Mouse (Mus musculus) kidney, embryonic 15.5 days (tissue): ENCODE results near the gene Gipr. TPM values are rescaled to one million over a fixed set of nuclear protein-coding genes. Genes with fewer than 3 reads are reported as not detected.

Experiments
- ATAC-seq: fragments of 200-750 bp; cut with Nextera tagmentation; replicated peaks from 2 replicates; pipeline ENCODE4 v1.8.0; 2017; ENCODE audit warnings: moderate TSS enrichment; ENCODE audit not compliant: low FRiP score
- H3K27ac ChIP-seq: fragments of 300-500 bp; sonication (generic); 2 replicates; pipeline ENCODE4 v1.5.1; 2015; ENCODE audit warnings: mild to moderate bottlenecking, inconsistent platforms
- H3K27me3 ChIP-seq: fragments of 300-500 bp; sonication (generic); 2 replicates; pipeline ENCODE4 v1.6.1; 2015; ENCODE audit warnings: inconsistent platforms
- H3K36me3 ChIP-seq: fragments of 300-500 bp; sonication (generic); 2 replicates; pipeline ENCODE4 v1.6.1; 2015; ENCODE audit warnings: inconsistent platforms
- H3K4me1 ChIP-seq: fragments of 300-500 bp; sonication (generic); 2 replicates; pipeline ENCODE4 v1.6.1; 2015; ENCODE audit warnings: inconsistent platforms
- H3K4me2 ChIP-seq: fragments of 300-500 bp; sonication (generic); 2 replicates; pipeline ENCODE4 v1.6.1; 2015; ENCODE audit warnings: moderate library complexity, mild to moderate bottlenecking, inconsistent platforms
- H3K4me3 ChIP-seq: fragments of 300-500 bp; sonication (generic); replicated peaks from 2 replicates; pipeline ENCODE4 v1.5.1; 2015; ENCODE audit warnings: mild to moderate bottlenecking, inconsistent platforms
- H3K9ac ChIP-seq: fragments of 300-500 bp; sonication (generic); 2 replicates; pipeline ENCODE4 v1.6.1; 2015; ENCODE audit warnings: mild to moderate bottlenecking, inconsistent platforms
- H3K9me3 ChIP-seq: fragments of 300-500 bp; sonication (generic); replicated peaks from 2 replicates; pipeline ENCODE4 v1.6.1; 2016; ENCODE audit warnings: inconsistent platforms
- WGBS: fragments of 180-500 bp; shearing (Covaris S2); methylation state at CpG from one replicate; pipeline ENCODE4 v1.1.7; 2015; ENCODE audit warnings: mixed read lengths; 5-methylcytosine and 5-hydroxymethylcytosine counted together
- polyA plus RNA-seq: library from polyadenylated mRNA; unstranded; fragments of >200 nt; fragmentation: Nextera tagmentation; extraction: Ambion mirVana; gene quantifications from 2 replicates; pipeline ENCODE4 v1.2.1, GENCODE M21; 2015

Gene Gipr
- polyA plus RNA-seq, 1 experiment from 2014 or later: 1.0 TPM

DNA sequence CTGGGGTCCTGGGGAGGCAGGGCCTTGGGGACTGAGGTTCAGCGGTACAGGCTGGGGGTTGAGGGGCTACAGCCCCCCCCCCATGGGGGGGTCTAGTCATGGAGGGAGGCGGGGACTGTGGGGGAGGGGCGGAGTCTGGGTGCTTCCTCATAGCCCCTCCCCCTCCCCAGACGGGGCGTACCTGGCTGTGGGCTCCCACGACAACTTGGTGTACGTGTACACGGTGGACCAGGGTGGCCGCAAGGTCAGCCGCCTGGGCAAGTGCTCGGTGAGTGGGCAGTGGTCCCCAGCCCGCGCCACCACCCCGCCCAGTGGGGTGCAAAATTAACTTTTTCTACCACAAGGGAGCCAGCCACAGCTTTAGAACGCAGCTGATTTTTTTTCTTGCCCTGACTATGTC lies 35.7 kb upstream of the Gipr start:
- no peaks in the 10 kb centered on the region for H3K4me1 ChIP-seq
- H3K27me3 ChIP-seq: no peaks in the 10 kb centered on the region
- H3K4me2 ChIP-seq: no peak overlapping the region
- 0 out of 2 replicates have a peak, but pooled peaks have one; percentile 33 for ATAC-seq
- WGBS: 65% methylated on average over 15 of the region's 15 CpGs
- H3K27ac ChIP-seq: no peak overlapping the region
- peaks cover 74% of the 10 kb centered on the region for H3K36me3 ChIP-seq
- no peak overlapping the region for H3K4me3 ChIP-seq
- no peak overlapping the region for H3K9ac ChIP-seq
- no peaks in the 10 kb centered on the region for H3K9me3 ChIP-seq

DNA sequence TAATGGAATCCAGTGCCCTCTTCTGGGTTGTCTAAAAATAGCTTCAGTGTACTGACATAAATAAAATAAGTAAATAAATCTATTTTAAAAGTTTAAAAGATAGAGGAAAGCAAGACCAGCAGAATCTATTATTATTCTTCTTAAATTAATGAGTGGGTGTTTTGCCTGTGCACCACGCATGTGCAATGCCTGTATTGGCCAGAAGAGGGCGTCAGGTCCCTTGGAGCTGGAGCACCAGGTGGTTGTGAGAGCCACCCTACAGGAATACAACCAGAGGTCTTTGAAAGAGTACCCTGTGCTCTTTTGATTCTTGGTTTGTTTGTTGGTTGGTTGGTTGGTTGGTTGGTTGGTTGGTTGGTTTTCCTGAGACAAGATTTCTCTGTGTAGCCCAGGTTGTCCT lies 32.1 kb upstream of the Gipr start:
- no peak for ATAC-seq
- WGBS: 54% methylated on average over 2 of the region's 2 CpGs
- H3K36me3 ChIP-seq: peaks cover 78% of the 10 kb centered on the region

DNA sequence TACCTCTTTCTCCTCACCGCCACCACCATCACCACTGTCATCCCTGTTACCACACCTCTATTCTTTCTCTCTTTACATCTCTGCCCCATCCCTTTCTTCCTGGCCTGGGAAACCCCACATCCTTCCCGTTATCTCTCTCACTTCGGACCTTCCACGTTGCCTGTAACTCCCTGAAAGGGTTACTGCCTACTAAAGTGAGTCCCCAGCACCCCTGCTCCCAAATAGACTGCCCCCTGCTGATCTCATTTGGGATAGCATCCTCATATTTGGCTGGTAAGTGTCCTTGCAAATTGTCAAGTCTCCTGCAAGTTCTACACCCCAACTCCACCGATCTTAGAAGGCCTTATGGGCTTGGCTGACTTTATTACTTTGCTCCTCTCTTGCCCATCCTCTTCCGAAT lies 30.7 kb upstream of the Gipr start:
- 64% methylated on average over 6 of the region's 6 CpGs for WGBS
- Histone ChIP-seq H3K36me3 (peaks cover 79% of the 10 kb centered on the region), H3K4me1 (no peaks in the 10 kb centered on the region), H3K9ac (no peak overlapping the region), H3K27me3 (no peaks in the 10 kb centered on the region), H3K4me2 (no peak overlapping the region), H3K9me3 (peaks cover 4% of the 10 kb centered on the region; the same call in 1 of the 2 replicates), H3K4me3 (no peak overlapping the region), H3K27ac (no peak overlapping the region)
- ATAC-seq: no peak

More for the DNA sequence above, 32.1 kb upstream of the Gipr start:
- Histone ChIP-seq H3K4me2 (no peak overlapping the region), H3K4me3 (no peak overlapping the region), H3K27ac (no peak overlapping the region), H3K9ac (no peak overlapping the region), H3K4me1 (no peaks in the 10 kb centered on the region), H3K27me3 (no peaks in the 10 kb centered on the region), H3K9me3 (peaks cover 4% of the 10 kb centered on the region; the same call in 1 of the 2 replicates)

DNA sequence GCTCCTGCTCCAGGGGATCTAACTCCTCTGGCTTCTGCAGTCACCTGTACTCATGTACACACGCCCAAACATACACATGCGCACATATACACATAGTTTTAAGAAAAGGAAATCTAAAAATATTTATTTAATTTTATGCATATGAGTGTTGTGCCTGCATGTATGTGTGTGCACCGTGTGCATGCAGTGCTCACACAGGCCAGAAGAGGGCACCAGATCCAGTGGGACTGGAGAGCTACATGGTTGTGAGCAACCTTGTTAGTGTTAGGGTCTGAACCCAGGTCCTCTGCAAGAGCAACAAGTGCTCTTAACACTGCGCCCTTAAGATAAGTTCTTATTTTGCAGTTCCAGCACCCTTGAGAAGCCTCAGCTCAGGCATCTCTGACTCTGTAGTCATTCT lies 28.7 kb upstream of the Gipr start:
- no peak for ATAC-seq
- Histone ChIP-seq H3K4me1 (no peaks in the 10 kb centered on the region), H3K9me3 (peaks cover 4% of the 10 kb centered on the region; the same call in 1 of the 2 replicates), H3K27me3 (no peaks in the 10 kb centered on the region), H3K9ac (no peak overlapping the region), H3K36me3 (peaks cover 80% of the 10 kb centered on the region), H3K4me2 (no peak overlapping the region), H3K27ac (no peak overlapping the region), H3K4me3 (no peak overlapping the region)
- 95% methylated on average over 4 of the region's 4 CpGs for WGBS

DNA sequence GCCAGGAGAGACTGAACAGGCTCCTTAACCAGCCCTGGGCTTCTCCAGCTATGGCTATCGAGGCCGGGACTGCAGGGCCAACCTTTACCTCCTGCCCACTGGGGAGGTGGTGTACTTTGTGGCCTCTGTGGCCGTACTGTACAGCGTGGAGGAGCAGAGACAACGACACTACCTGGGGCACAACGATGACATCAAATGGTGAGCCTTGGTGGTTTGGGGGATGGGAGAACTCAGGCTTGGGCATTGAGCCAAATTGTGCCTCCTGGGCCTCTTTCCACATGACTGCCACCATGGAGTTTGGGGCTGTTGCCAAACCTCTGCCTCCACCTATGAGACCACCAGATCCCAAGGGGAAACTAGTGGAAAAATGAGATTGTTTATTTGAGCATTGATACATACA lies 18.8 kb upstream of the Gipr start:
- 0 out of 2 replicates have a peak, but pooled peaks have one; percentile 23 for ATAC-seq

DNA sequence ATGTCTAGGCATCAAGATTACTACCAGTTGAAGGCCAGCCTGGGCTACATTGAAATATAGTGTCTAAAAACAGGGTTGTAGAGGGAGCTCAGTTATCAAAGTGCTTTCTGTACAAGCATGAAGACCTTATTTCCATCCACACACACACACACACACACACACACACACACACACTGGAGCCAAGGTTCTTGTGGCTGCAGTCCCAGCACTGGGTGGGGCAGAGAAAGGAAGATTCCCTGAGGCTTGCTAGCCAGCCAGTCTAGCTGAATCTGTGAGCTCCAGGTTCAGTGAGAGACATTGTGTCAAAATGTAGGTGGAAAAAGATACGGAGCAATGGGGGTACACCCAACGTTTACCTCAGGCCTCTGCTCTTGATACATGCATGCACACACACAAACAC lies 18.3 kb upstream of the Gipr start:
- no peaks in the 10 kb centered on the region for H3K9me3 ChIP-seq
- no peak overlapping the region for H3K4me2 ChIP-seq
- peaks cover 49% of the 10 kb centered on the region for H3K4me1 ChIP-seq
- ATAC-seq: no peak
- peaks cover 12% of the 10 kb centered on the region for H3K27me3 ChIP-seq
- no peak overlapping the region for H3K4me3 ChIP-seq
- WGBS: 68% methylated on average over 2 of the region's 2 CpGs
- H3K27ac ChIP-seq: peak overlapping the region; percentile 70
- H3K36me3 ChIP-seq: peaks cover 28% of the 10 kb centered on the region
- H3K9ac ChIP-seq: no peak overlapping the region

More for the DNA sequence above, 18.8 kb upstream of the Gipr start:
- no peak overlapping the region for H3K4me3 ChIP-seq
- H3K9me3 ChIP-seq: no peaks in the 10 kb centered on the region
- peaks cover 7% of the 10 kb centered on the region for H3K27me3 ChIP-seq
- 59% methylated on average over 6 of the region's 6 CpGs for WGBS
- no peak overlapping the region for H3K4me2 ChIP-seq
- peaks cover 44% of the 10 kb centered on the region for H3K4me1 ChIP-seq
- H3K36me3 ChIP-seq: peaks cover 30% of the 10 kb centered on the region
- H3K9ac ChIP-seq: no peak overlapping the region
- H3K27ac ChIP-seq: peak overlapping the region; percentile 70

DNA sequence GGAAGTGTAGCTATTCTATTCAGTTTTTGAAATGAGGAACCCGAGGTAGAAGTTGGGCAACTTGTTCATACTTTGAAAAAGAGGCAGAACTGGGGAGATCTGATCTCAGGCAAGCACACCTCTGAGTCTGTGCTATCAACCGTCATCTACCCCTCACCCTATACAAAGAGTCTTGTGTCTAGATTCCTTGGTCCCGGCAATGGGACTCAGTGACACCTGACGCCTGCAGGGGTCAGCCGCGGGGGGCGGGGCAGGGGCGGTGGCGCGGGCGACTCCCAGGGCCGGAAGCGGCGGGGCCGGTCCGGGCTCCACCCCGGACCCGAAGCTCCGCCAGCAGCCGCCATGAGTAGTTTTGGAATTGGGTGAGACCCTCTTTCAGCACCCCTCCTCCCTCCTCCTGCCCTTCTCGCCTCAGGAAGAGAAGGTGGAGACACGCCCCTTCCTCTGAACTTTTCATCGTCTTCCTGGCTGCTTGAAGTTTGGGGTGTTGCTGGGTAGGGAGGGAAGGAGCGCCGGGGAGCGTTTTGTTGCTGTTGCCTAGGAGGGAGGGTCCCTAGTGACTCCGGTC lies 15.0 kb upstream of the Gipr start:
- H3K9me3 ChIP-seq: peaks cover 5% of the 10 kb centered on the region; the same call in 1 of the 2 replicates
- H3K4me1 ChIP-seq: peaks cover 72% of the 10 kb centered on the region
- H3K27ac ChIP-seq: peak overlapping the region; percentile 73; the same call in 1 of the 2 replicates
- WGBS: 1% methylated on average over 27 of the region's 27 CpGs
- peak overlapping the region; percentile 70 for H3K4me3 ChIP-seq
- peaks cover 7% of the 10 kb centered on the region; the same call in 1 of the 2 replicates for H3K36me3 ChIP-seq
- peak overlapping the region; percentile 62 for H3K9ac ChIP-seq
- H3K4me2 ChIP-seq: peak overlapping the region; percentile 80
- ATAC-seq: peak; percentile 65
- H3K27me3 ChIP-seq: peaks cover 44% of the 10 kb centered on the region

DNA sequence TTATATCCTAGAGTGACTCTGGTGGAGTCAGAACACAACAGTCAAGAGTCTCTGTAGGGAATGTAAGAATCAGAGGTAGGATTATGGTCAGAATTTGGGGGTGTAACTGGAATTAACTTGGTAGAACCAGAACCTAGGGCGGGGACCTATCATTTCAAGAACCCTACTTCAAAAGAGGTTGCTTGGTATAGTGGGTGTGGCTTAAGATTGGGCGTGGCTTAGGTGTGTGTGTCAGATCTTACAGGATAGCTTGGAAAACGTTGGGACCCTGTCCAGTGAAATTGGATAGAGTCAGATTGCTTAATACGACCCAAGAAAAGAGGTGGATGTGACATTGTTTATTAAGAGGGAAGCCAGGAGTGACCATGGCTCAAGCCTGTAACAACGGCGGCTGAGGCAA lies 14.0 kb upstream of the Gipr start:
- Histone ChIP-seq H3K27me3 (peaks cover 52% of the 10 kb centered on the region), H3K36me3 (peaks cover 6% of the 10 kb centered on the region; the same call in 1 of the 2 replicates)
- no peak for ATAC-seq

DNA sequence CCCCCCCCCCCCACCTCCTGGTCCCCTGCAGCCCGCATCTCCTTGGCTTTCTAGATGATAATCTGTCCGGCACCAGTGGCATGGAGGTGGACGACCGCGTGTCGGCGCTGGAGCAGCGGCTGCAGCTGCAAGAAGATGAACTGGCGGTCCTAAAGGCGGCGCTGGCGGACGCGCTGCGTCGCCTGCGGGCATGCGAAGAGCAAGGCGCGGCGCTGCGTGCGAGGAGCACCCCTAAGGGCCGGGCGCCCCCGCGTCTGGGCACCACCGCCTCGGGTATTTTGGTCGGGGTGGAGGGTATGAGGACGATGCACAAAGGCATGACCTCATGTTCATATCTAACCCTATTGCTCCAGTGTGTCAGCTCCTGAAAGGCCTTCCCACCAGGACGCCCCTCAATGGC lies 13.2 kb upstream of the Gipr start:
- H3K4me3 ChIP-seq: peak overlapping the region; percentile 29
- peak overlapping the region; percentile 7; the same call in 1 of the 2 replicates for H3K9ac ChIP-seq
- H3K4me2 ChIP-seq: peak overlapping the region; percentile 59
- peaks cover 6% of the 10 kb centered on the region; the same call in 1 of the 2 replicates for H3K36me3 ChIP-seq
- no peak overlapping the region for H3K27ac ChIP-seq
- WGBS: under 1% methylated on average over 31 of the region's 32 CpGs
- peaks cover 5% of the 10 kb centered on the region; the same call in 1 of the 2 replicates for H3K9me3 ChIP-seq
- 0 out of 2 replicates have a peak, but pooled peaks have one; percentile 9 for ATAC-seq
- H3K27me3 ChIP-seq: peaks cover 56% of the 10 kb centered on the region
- H3K4me1 ChIP-seq: peaks cover 64% of the 10 kb centered on the region

More for the DNA sequence above, 14.0 kb upstream of the Gipr start:
- Histone ChIP-seq H3K9me3 (peaks cover 5% of the 10 kb centered on the region; the same call in 1 of the 2 replicates), H3K4me3 (peak overlapping the region; percentile 29), H3K27ac (no peak overlapping the region), H3K4me2 (peak overlapping the region; percentile 59), H3K9ac (no peak overlapping the region), H3K4me1 (peaks cover 71% of the 10 kb centered on the region)
- WGBS: 39% methylated on average over 6 of the region's 6 CpGs

DNA sequence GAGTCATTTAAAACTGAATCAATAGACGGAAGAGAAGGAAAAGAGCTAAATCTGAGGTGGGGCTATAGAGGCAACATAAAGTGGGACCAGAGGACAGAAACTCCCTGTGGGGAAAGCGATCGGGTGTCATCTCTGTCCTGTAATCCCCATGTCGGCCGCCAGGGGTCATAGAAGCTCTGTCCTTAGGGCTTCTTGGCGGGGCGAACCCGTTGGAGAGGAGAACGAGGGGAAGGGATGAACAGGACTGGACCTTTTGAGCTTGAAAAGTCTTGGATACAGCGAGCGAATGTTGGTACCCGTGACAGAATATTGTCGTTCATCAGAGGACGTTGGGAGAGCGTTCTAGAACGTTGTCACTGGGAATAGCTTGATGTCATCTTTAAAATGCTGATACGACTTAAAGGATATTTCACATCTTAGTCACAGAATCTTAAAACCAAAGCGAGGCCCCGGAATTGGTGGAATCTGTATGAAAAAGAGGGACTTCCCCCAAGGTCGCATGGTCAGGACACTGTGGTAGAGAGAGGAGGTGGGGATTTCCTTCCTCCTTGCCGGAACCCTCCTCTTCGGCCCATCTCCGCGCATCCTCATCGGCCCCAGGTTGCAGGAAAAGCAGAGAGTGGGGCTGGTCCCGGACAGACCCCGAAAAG lies 12.6 kb upstream of the Gipr start:
- Histone ChIP-seq H3K27ac (no peak overlapping the region), H3K4me3 (peak overlapping the region; percentile 29), H3K9ac (no peak overlapping the region), H3K9me3 (peaks cover 5% of the 10 kb centered on the region; the same call in 1 of the 2 replicates), H3K36me3 (peaks cover 2% of the 10 kb centered on the region; the same call in 1 of the 2 replicates), H3K27me3 (peaks cover 62% of the 10 kb centered on the region), H3K4me1 (peaks cover 60% of the 10 kb centered on the region), H3K4me2 (peak overlapping the region; percentile 59)
- ATAC-seq: no peak
- 9% methylated on average over 27 of the region's 27 CpGs for WGBS

DNA sequence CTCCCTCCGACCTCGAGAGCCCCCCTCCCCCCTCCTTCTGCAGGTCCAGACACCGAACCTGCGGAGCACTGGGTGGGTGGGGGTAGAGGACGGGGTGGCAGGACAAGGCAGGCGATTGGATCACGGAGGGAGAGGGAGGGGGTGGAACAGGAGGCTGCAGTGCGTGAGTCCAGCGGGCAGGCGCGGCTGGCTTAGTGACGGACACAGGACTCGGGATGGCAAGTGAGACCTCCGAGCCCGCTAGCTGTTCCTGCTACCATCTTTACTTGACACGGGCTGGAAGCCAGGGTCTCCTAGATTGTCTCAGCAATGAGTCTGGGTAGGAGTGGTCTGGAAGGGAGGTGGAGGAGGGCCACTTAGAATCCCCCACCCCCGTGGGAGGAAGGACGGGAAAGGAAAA lies 12.1 kb upstream of the Gipr start:
- Histone ChIP-seq H3K4me1 (peaks cover 60% of the 10 kb centered on the region), H3K27ac (no peak overlapping the region), H3K36me3 (no peaks in the 10 kb centered on the region), H3K4me2 (peak overlapping the region; percentile 59), H3K4me3 (peak overlapping the region; percentile 29; the same call in 1 of the 2 replicates), H3K9ac (no peak overlapping the region), H3K27me3 (peaks cover 66% of the 10 kb centered on the region), H3K9me3 (peaks cover 5% of the 10 kb centered on the region; the same call in 1 of the 2 replicates)
- 19% methylated on average over 16 of the region's 18 CpGs for WGBS
- no peak for ATAC-seq

DNA sequence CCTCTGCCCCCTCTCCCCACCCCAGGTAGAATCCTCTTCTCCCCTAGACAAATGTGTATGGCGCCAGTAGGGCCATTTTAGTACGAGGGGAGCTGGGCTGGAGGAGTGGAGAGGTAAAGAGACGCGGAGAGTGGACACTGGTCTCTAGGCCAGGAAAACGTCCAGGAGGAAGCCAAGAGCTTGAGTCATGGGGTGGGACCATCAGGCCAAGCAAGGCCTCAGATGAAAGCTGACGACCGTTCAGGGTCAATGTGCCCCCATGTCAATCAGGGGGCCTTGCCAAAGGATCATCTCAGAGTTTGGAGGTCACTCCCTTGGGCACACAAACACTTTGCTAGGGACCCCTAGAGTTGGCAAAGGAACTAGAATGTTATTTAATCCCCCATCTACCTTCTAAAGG lies 11.3 kb upstream of the Gipr start:
- H3K4me3 ChIP-seq: no peak overlapping the region
- H3K36me3 ChIP-seq: no peaks in the 10 kb centered on the region
- no peak overlapping the region for H3K4me2 ChIP-seq
- 66% methylated on average over 7 of the region's 7 CpGs for WGBS
- H3K27me3 ChIP-seq: peaks cover 66% of the 10 kb centered on the region
- H3K9me3 ChIP-seq: peaks cover 5% of the 10 kb centered on the region; the same call in 1 of the 2 replicates
- H3K4me1 ChIP-seq: peaks cover 63% of the 10 kb centered on the region
- H3K9ac ChIP-seq: no peak overlapping the region
- H3K27ac ChIP-seq: no peak overlapping the region
- no peak for ATAC-seq
